Mouse (Mus musculus) E14TG2a.4 (cell line): ENCODE data around the gene Tas2r144.

Experiments
- H3K27me3 ChIP-seq: 2 replicates; pipeline ENCODE4 v1.6.1; 2014; ENCODE audit warnings: low read length, control low read depth; ENCODE audit not compliant: insufficient read depth
- H3K36me3 ChIP-seq: 2 replicates; pipeline ENCODE4 v1.6.1; 2014; ENCODE audit warnings: low read length, control low read depth; ENCODE audit not compliant: insufficient read depth
- H3K4me1 ChIP-seq: replicated peaks from 2 replicates; pipeline ENCODE4 v1.6.1; 2014; ENCODE audit warnings: low read depth, low read length, control low read depth
- H3K4me3 ChIP-seq: replicated peaks from 2 replicates; pipeline ENCODE4 v1.5.1; 2014; ENCODE audit warnings: mild to moderate bottlenecking, low read length
- H3K9me3 ChIP-seq: 2 replicates; pipeline ENCODE4 v1.6.1; 2014; ENCODE audit warnings: low read length, control low read depth
- CTCF ChIP-seq: conservative IDR thresholded peaks from 2 replicates; pipeline ENCODE4 v1.5.1; 2014; ENCODE audit warnings: low read length
- NANOG ChIP-seq: IDR thresholded peaks from 2 replicates; pipeline ENCODE4 v1.6.1; 2014; ENCODE audit warnings: borderline replicate concordance, low read length, mixed read lengths
- POU5F1 ChIP-seq: IDR thresholded peaks from 2 replicates; pipeline ENCODE4 v1.6.1; 2014; ENCODE audit warnings: low read length, borderline replicate concordance

Tas2r144 gene

GRCm38 (mm10) chr6:42215028-42215427 lies at the start of gene Tas2r144:
Gene Tas2r144, plus strand, starts transcription at chr6:42215328.
- no peaks in the 10 kb centered on the region for H3K4me1 ChIP-seq
- TF ChIP-seq NANOG = no peak
- no peak for TF ChIP-seq CTCF
- no peak for TF ChIP-seq POU5F1
- H3K4me3 ChIP-seq = no peak within 1 kb of the TSS
- H3K36me3 ChIP-seq = no peaks in the 10 kb centered on the region
- H3K27me3 ChIP-seq = no peaks in the 10 kb centered on the region
- H3K9me3 ChIP-seq = peaks cover 22% of the 10 kb centered on the region

GRCm38 (mm10) chr6:42182462-42182861 lies 32.7 kb upstream of the Tas2r144 start:
- H3K27me3 ChIP-seq = 0 out of 2 replicates have a peak, but pooled peaks cover 3% of the 10 kb centered on the region
- H3K9me3 ChIP-seq = peaks cover 8% of the 10 kb centered on the region; the same call in 1 of the 2 replicates
- H3K4me3 ChIP-seq = no peak overlapping the region
- no peaks in the 10 kb centered on the region for H3K36me3 ChIP-seq
- no peaks in the 10 kb centered on the region for H3K4me1 ChIP-seq
- TF ChIP-seq NANOG = no peak
- TF ChIP-seq POU5F1 = no peak
- no peak for TF ChIP-seq CTCF

GRCm38 (mm10) chr6:42186230-42186629 lies 28.9 kb upstream of the Tas2r144 start:
- Histone ChIP-seq H3K27me3 (no peaks in the 10 kb centered on the region), H3K4me3 (no peak overlapping the region), H3K36me3 (no peaks in the 10 kb centered on the region), H3K9me3 (no peaks in the 10 kb centered on the region), H3K4me1 (no peaks in the 10 kb centered on the region)
- TF ChIP-seq NANOG (no peak), CTCF (peak; percentile 69)

- no peak for TF ChIP-seq NANOG
- no peak for TF ChIP-seq POU5F1
- Histone ChIP-seq H3K4me3 (no peak overlapping the region), H3K9me3 (no peaks in the 10 kb centered on the region), H3K27me3 (no peaks in the 10 kb centered on the region), H3K4me1 (no peaks in the 10 kb centered on the region), H3K36me3 (no peaks in the 10 kb centered on the region)
Measured at GRCm38 (mm10) chr6:42197710-42198109, 17.4 kb upstream of the Tas2r144 start.

GRCm38 (mm10) chr6:42199498-42199897 lies 15.6 kb upstream of the Tas2r144 start:
- H3K36me3 ChIP-seq = no peaks in the 10 kb centered on the region
- H3K9me3 ChIP-seq = no peaks in the 10 kb centered on the region
- no peaks in the 10 kb centered on the region for H3K4me1 ChIP-seq
- no peak overlapping the region for H3K4me3 ChIP-seq
- TF ChIP-seq CTCF (no peak), NANOG (no peak), POU5F1 (no peak)
- H3K27me3 ChIP-seq = no peaks in the 10 kb centered on the region

GRCm38 (mm10) chr6:42222286-42222685 lies 7.2 kb downstream of the Tas2r144 start:
- Histone ChIP-seq H3K9me3 (no peaks in the 10 kb centered on the region), H3K27me3 (no peaks in the 10 kb centered on the region), H3K4me3 (no peak overlapping the region), H3K36me3 (no peaks in the 10 kb centered on the region), H3K4me1 (no peaks in the 10 kb centered on the region)
- no peak for TF ChIP-seq NANOG
- no peak for TF ChIP-seq POU5F1
- TF ChIP-seq CTCF = no peak

- TF ChIP-seq CTCF (no peak), NANOG (no peak), POU5F1 (no peak)
- H3K4me3 ChIP-seq = no peak overlapping the region
- H3K9me3 ChIP-seq = no peaks in the 10 kb centered on the region
- no peaks in the 10 kb centered on the region for H3K27me3 ChIP-seq
- no peaks in the 10 kb centered on the region for H3K36me3 ChIP-seq
- H3K4me1 ChIP-seq = no peaks in the 10 kb centered on the region
Measured at GRCm38 (mm10) chr6:42225046-42225445, 9.9 kb downstream of the Tas2r144 start.

GRCm38 (mm10) chr6:42227240-42228101 lies 12.3 kb downstream of the Tas2r144 start:
- Histone ChIP-seq H3K4me1 (no peaks in the 10 kb centered on the region), H3K27me3 (no peaks in the 10 kb centered on the region), H3K4me3 (no peak overlapping the region), H3K9me3 (no peaks in the 10 kb centered on the region), H3K36me3 (no peaks in the 10 kb centered on the region)
- TF ChIP-seq POU5F1 (no peak), CTCF (peak; percentile 61)

- Histone ChIP-seq H3K4me1 (no peaks in the 10 kb centered on the region), H3K9me3 (no peaks in the 10 kb centered on the region), H3K36me3 (no peaks in the 10 kb centered on the region), H3K4me3 (no peak overlapping the region), H3K27me3 (no peaks in the 10 kb centered on the region)
- TF ChIP-seq NANOG (no peak), POU5F1 (no peak), CTCF (no peak)
Measured at GRCm38 (mm10) chr6:42229610-42230009, 14.5 kb downstream of the Tas2r144 start.
